Mouse (Mus musculus) B cell, adult 67 days (primary cell): ENCODE measurements around the gene Tmem35b. TPM values are rescaled to one million over a fixed set of nuclear protein-coding genes. Genes with fewer than 3 reads are reported as not detected.

Source experiments
- total RNA-seq, 2 experiments: library from RNA; stranded (reverse); gene quantifications; 4 replicates each; pipeline ENCODE4 v1.2.4; 2023

Gene Tmem35b
- 1 to 10 TPM; 8.4 to 9.3 TPM for total RNA-seq

DNA sequence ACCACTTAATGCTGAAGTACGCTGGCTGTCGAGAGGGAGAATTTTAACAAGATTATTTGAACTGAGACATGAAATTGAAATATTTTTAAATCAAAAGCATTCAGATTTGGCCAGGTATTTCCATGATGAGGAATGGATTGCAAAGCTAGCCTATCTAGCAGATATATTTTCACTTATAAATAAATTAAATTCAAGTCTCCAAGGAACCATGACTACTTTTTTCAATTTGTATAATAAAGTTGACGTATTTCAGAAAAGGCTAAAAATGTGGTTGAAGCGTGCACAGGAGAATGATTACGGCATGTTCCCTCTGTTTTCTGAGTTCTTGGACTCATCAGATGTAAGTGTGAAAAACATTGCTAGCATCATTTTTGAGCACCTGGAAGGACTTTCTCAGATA is at the start of gene Tmem35b:
Gene Tmem35b, plus strand, starts transcription at position 301 of the 400 bp plus-strand sequence.

GRCm38 (mm10) chr4:127076875-127077548 is 46.5 kb upstream of the Tmem35b start, which contains the start of gene Zmym6:
Gene Zmym6, plus strand, starts transcription at chr4:127077383.

DNA sequence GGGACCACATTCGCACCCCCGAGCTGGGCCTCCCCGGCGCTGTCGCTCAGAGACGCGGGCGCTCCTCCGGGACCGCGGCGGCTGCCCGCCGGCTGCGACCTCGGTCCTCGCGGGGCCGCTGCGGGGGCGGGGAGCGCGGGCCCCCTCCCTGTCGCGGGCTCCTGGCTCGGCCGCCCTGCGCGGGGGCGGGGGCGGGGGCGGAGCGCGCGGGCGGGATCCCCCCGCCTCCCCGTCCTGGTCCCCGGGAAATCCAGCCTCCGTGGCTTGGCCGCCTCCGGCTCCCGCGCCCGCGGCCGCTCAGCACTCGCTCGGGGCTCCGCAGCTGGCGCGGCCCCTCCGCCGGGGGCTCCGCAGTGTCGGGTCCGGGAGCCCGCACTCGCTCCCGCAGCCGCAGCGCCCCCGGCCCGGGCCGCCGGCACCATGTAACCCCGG is 45.4 kb downstream of the Tmem35b start, which contains the start of gene Dlgap3:
Gene Dlgap3, plus strand, starts transcription at position 291 of the 432 bp plus-strand sequence.

Other genes starting within 250 kb of the Tmem35b start
- gene Zmym4, start 155.6 kb upstream of the Tmem35b start, total RNA-seq: 10 to 100 TPM; 52.4 to 56.7 TPM
- gene Sfpq, start 102.4 kb upstream of the Tmem35b start, total RNA-seq: 100 to 1,000 TPM; 839 to 936 TPM
- 10 to 100 TPM; 15.9 to 16.0 TPM for gene Zmym1, start 62.5 kb upstream of the Tmem35b start, total RNA-seq
- 10 to 100 TPM; 29.9 to 32.5 TPM for gene Zmym6, start 46.3 kb upstream of the Tmem35b start, total RNA-seq
- under 1 TPM; 0.56 to 0.58 TPM for gene Dlgap3, start 45.5 kb downstream of the Tmem35b start, total RNA-seq
- gene Smim12, start 120.1 kb downstream of the Tmem35b start, total RNA-seq: 10 to 100 TPM; 24.1 to 30.1 TPM
- not detected for gene Gja4, start 190.3 kb downstream of the Tmem35b start, total RNA-seq
- not detected for gene Gjb3, start 207.2 kb downstream of the Tmem35b start, total RNA-seq
- not detected for gene Gjb4, start 230.4 kb downstream of the Tmem35b start, total RNA-seq
- not detected for gene Gjb5, start 234.5 kb downstream of the Tmem35b start, total RNA-seq